Mouse (Mus musculus): ENCODE measurements around the gene Erbb3.

GRCm38 (mm10) chr10:128598476-128598875 lies 9.0 kb upstream of the Erbb3 start:
- TF ChIP-seq CTCF (IDR thresholded peaks at IDR 0.05 in 2 of 3, conservative IDR thresholded peaks at IDR 0.05 in 1 of 3; ENCODE audit: control insufficient read depth in 1 of 3, insufficient read depth in 1 of 3, low read depth in 2 of 3, low read length in 3 of 3, poor library complexity in 1 of 3, severe bottlenecking in 1 of 3) (no peak), ELF1 (IDR thresholded peaks at IDR 0.05; ENCODE audit: low read depth, low read length) (no peak), EP300 (IDR thresholded peaks at IDR 0.05; ENCODE audit: low read depth in 1 of 2, low read length in 2 of 2) (no peak)

Measured in MEL (cell line).